Mouse (Mus musculus) kidney, postnatal 4 days (tissue): ENCODE measurements around the gene Cox6b1.

ENCODE experiments used
- DNase-seq, 2 experiments: peaks; one replicate each; pipeline ENCODE4 v3.0.0; 2021; ENCODE audit warnings: mixed read lengths in 2 of 2

Cox6b1 gene

GRCm38 (mm10) chr7:30608476-30608875, 17.5 kb downstream of the Cox6b1 start:
- no peak for DNase-seq

- DNase-seq, result peak; percentile 79 to 84
Observed at GRCm38 (mm10) chr7:30607706-30608309, 18.1 kb downstream of the Cox6b1 start.

DNA sequence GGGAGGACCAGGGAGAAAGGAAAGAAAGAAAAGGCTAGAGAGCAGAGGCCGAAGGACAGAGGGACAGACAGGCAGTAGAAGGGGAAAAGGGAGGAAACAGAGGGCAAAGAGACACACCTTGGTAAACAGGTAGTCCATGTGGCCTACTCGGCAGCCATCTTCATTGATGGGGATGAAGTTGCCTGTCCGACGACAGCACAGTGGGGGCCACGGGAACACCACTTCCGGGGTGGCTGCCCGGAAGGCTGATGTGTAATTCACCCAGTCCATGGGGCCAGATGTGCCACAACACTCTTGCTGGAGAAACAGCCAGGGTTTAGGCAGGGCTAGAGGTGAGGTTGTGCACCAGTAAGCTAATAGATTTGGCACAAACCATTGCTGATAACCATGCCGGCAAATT, 21.0 kb downstream of the Cox6b1 start:
- no peak for DNase-seq

DNA sequence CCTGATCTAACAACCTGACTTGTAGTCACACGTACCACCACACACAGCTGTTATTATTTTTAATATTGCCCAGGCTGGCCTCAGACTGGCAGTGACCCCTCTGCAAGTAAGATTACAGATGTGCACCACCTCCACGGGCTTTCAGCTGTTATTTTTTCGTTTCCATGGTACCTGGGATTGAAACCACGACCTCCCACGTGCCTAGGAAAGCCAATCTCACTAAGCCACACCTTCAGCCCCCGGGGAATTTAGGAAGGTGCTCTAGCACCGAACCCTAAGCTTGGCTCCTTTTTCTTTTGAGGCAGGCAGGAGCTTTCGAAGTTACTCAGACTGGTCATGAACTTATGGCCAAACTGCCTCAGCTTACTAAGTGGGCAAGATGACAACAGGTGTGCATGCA, 21.5 kb downstream of the Cox6b1 start:
- no peak for DNase-seq

GRCm38 (mm10) chr7:30602583-30602982, 23.4 kb downstream of the Cox6b1 start:
- peak; percentile 63 to 74 for DNase-seq

DNA sequence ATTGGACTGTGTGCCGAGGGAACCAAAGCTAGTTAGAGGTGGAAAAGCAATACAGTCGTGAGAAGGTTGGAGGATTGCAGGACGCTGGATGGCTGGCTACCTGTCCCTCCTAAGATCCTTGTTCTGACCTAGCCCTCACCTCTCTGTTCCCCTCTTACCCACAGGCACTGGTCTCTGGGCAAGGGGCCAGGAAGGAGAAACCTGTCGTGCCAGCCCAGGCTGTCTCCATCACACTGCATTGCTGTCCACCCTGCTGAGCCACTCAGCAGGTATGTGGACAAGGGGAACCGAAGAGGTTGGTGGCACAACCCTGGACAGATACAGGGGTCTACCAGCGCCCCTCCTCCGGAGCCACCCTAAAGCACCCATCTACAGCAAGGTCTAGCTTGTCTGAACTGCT, 25.3 kb downstream of the Cox6b1 start:
- DNase-seq, result peak in 1 of 2 experiments; percentile 51

- DNase-seq, result peak; percentile 92 to 96
Observed at GRCm38 (mm10) chr7:30599933-30600353, 26.0 kb downstream of the Cox6b1 start.

DNA sequence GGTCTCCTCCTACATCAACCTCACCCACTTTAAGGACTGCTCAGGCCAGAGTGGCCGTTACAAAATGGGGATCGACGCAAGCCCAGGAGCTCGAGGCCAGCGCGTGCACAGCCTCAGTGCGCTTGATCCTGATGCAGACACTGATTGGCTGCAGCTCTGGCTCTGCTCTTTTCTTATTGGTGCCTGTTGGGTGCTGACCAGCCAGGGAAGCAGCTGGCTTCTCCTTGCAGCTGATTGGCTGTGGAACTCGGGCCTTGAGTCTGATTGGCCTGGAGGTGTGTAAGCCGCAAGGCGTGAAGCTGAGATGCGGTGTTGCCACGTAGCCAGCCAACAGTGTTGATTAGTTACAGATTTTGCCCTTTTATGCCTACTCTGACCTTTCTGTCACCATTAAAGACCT, 27.2 kb downstream of the Cox6b1 start, which contains the start of gene Zbtb32:
Gene Zbtb32, minus strand, starts transcription at position 124 of the 400 bp plus-strand sequence.
- no peak for DNase-seq

GRCm38 (mm10) chr7:30596811-30597210, 29.1 kb downstream of the Cox6b1 start:
- DNase-seq, result no peak

DNA sequence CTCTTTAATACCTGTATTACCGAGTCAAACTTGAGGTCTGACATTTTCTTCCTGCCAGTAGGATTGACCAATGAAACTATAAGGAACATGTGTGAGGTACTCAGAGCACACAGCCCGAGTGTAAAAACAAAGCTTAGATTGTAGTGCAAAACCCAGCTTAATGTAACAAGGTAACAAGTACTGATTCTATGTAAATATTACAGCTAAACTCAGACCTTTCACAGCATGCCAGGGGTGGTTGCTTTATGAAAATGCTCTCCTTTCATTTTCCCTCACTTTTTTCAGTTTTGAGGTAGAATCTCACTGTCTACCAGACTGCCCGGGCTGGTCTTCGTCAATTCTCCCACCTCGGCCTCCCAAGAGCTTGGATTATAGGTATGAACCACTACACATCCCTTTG, 29.9 kb downstream of the Cox6b1 start:
- DNase-seq, result no peak

DNA sequence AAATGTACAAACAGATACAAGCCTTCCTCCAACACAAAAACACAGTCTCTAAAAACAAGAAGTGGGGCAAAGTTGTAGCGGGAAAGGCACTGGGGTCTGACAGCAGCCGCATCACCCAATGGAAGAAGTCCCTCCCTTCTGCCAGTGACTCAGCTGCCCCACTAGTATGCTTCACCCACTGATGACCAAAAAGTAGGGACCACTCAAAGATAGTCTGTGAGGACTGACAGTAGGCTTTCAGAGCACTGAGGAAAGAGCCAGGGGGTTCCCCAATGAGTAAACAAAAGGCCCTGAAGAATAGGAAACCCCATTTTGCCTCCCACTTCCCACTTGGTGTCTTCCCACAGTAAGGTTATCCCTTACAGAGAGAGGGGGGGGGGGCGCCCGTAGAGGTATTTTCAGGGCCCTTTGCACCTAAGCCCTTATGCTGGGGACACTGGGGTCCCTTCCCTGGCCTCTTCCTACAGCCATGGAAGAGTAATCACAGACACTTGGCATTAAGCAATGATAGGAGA, 31.4 kb downstream of the Cox6b1 start:
- no peak for DNase-seq

DNA sequence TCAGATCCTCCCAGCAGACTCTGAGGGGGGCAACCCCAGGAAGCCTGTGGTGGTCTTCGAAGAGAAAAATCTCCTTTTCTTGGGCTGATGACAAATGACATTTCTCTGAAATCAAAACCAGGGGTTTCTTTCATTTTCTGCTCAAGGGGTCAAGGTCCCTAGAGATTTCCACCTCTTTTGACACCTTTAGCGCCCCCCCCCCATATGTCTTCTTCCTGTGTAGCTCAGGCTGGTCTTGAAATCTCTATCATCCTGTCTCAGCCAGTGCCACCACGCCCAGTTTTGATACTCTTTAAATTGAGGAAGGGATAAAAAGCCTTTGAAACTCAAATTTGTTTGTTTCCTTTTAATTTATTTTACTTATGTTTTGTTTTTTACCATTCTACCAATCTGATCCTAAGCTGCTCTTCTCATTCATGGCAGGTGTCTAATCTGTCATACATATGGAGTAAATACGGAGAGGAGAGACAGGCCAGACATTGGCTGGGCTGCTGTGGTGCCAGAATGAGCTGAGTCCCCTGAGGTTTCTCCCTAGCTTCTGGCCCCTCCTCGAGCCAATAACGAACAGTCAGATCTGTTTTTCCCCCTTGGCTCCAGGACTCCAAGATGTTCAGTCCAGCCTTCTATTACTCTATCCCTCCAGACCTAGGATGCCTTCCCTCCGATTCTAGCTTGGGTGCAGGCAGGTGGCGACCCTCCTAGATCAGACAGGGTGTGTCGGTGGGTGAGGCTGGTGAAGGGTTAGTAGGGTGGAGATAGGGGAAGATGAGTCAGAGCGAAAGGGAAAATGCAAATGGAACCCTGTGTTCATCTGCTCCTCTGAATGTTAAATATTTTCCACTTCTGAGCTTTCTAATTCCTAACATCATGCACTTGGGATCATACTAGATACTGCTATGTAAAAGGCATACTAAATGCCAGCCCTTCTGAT, 32.1 kb downstream of the Cox6b1 start:
- no peak for DNase-seq

DNA sequence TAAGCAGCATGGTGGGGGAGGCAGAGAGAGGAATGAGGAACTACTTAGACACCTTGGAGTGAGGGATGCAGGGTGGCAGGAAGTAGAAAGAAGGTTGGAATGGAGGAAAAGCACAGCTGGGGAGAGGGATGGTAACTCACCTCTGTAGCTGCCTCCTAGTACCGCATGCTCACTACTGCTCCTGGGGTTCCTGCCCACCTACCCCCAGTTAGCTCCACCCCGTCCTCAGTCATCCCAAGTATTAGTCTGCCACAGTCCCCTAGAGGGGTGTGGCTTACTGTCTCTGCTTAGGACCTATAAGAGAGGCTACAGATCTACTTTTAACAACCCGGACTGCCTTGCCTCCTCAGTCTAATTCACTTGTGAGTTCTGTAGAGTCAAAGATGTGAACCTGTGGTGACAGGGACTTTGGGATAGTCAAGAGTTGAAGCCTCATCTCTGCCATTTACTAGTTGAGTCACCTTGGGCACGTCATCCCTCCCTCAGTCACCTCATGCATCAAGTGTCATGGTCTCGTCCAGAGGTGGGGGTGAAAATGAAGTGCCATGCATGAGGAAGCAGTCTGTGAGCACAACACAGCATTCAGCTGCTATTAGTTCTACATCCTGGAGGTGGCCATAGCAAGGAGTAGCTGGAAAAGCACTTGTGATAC, 33.1 kb downstream of the Cox6b1 start:
- DNase-seq, result no peak

DNA sequence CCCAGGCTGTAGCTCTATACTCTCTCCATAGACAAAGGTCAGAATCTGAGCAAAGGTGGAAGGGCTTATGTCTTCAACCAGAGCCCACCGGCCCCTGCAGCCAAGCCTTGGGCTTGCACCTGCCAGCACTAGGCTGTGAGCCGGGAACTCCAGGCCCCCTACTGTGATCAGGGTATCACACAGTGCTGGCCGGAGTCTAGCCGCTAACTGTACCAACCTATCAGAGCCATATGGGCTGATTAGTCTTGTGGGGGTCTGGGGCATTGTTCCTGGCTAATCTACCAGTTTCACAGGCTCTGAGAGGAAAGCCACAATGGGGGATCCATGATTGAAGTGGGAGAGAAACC, 34.4 kb downstream of the Cox6b1 start:
- no peak for DNase-seq

GRCm38 (mm10) chr7:30590927-30591604, 34.9 kb downstream of the Cox6b1 start:
- DNase-seq, result no peak

- peak; percentile 95 for DNase-seq
Observed at GRCm38 (mm10) chr7:30589435-30590301, 36.3 kb downstream of the Cox6b1 start.

DNA sequence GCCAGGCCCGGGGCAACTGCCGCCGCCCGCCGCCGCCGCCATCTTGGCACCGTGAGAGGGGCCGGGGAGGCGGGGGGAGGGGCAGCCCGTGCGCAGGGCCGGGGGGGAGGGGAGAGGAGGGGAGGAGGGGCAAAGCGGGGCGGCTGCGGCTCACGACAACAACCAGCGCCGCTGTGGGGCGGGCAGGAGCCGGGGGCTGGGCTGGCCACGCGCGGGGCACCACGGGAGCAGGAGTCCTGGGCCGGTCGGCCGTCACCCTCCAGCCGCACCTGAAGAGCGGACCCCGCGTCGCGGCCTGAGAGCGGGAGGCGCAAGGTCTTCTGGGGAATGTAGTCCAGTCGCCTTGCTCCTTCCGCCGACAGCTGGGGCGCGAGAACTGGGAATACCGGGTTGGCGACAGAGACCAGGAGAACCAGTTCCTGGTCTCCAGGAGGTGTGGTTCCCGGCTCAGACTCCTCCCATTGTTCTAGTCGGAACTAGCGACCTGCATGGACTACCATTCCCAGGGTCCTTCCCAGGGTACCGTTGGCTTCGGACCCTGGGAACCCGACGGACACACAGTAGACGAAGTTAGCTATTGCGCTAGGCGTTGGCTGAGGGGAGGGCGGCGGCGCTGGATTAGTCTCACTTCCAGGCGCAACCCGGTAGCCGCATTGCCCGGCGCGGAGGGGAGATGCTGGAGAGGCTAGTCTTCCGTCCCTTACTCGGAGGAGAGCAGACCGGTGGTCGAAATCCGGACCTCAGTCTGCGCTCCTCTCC, 37.1 kb downstream of the Cox6b1 start, which contains the start of gene Kmt2b:
Gene Kmt2b, minus strand, starts transcription at position 51 of the 759 bp plus-strand sequence.
- DNase-seq, result peak; percentile 95 to 98

GRCm38 (mm10) chr7:30587842-30588667, 37.9 kb downstream of the Cox6b1 start:
- peak; percentile 60 to 74 for DNase-seq

DNA sequence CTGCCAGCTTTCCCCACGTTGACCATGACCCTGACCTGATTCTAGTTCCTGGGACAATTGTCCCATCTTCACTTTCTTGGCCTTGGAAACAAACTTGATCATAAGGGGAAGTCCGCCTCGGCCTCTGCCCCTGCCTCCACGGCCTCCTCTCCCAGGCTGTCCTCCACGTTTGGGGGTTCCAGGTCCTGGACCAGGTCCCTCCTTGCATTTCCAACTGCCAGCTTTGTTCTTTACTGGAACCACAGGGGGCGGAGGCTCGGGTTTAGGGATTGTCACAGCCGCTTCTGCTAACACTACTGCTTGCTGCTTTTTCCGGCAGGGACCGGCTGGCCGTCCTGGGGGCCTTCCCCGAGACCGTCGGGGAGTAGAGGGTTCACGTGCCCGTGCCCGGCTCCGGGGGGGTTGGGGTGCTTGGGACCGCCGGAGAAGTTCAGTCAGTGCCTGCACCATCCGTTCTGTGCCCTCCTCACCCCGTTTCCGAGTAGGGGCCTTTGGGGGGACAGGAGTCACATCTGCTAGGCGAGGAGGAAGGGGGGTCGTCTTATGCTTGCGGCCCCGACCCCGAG, 39.4 kb downstream of the Cox6b1 start:
- DNase-seq, result no peak

DNA sequence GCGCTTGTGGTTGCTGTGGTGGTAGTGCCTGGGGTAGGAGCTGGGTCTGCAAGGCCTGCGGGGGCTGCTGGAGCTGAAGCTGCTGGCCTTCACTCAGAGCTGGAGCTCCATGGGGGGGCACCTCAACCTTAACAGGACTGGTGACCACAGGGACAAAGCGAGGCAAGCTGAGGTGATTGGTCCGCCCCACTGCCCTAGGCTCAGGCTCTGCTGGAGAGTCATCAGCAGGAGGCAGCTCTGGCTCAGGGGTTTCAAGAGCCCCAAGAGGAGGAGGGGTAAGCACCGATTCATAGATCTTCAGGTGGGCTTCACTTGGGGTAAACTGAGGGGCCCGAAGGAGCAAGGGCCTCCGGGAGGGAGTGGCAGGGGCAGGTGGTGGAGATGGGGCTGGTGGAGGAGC, 40.8 kb downstream of the Cox6b1 start:
- no peak for DNase-seq
